Mouse (Mus musculus) C2C12 (cell line): ENCODE measurements around the gene Slc16a10. TPM values are rescaled to one million over a fixed set of nuclear protein-coding genes. Genes with fewer than 3 reads are reported as not detected.

Experiments
- H3K27me3 ChIP-seq: one replicate; pipeline ENCODE4 v1.6.1; 2011; ENCODE audit not compliant: control insufficient read depth, insufficient read depth, insufficient read length
- H3K36me3 ChIP-seq: one replicate; pipeline ENCODE4 v1.6.1; 2011; ENCODE audit not compliant: control insufficient read depth, insufficient read depth
- H3K4me3 ChIP-seq: one replicate; pipeline ENCODE4 v1.5.1; 2011; ENCODE audit warnings: mild to moderate bottlenecking, control low read depth; ENCODE audit not compliant: poor library complexity, insufficient read depth, severe bottlenecking
- H3K79me2 ChIP-seq: one replicate; pipeline ENCODE4 v1.6.1; 2011; ENCODE audit not compliant: control insufficient read depth, insufficient read depth
- H3K79me3 ChIP-seq: one replicate; pipeline ENCODE4 v1.6.1; 2011; ENCODE audit warnings: low read depth, control low read depth
- H3ac ChIP-seq: one replicate; pipeline ENCODE3; 2011; ENCODE audit warnings: low read depth; ENCODE audit not compliant: control insufficient read depth, insufficient read length
- CEBPB ChIP-seq: IDR thresholded peaks from one replicate; pipeline ENCODE4 v1.6.1; 2011; ENCODE audit warnings: low read depth, mild to moderate bottlenecking, control low read depth, moderate library complexity
- CTCF ChIP-seq: IDR thresholded peaks from one replicate; pipeline ENCODE4 v1.5.1; 2011; ENCODE audit not compliant: control insufficient read depth, insufficient read depth, insufficient read length
- FOSL1 ChIP-seq: IDR thresholded peaks from one replicate; pipeline ENCODE4 v1.8.0; 2011; ENCODE audit warnings: mild to moderate bottlenecking, low read length; ENCODE audit not compliant: poor library complexity, insufficient read depth, severe bottlenecking
- MAX ChIP-seq: IDR thresholded peaks from one replicate; pipeline ENCODE4 v1.6.1; 2011; ENCODE audit warnings: mild to moderate bottlenecking, control low read depth
- MYOD1 ChIP-seq: IDR thresholded peaks from one replicate; pipeline ENCODE4 v1.6.1; 2011; ENCODE audit warnings: low read depth; ENCODE audit not compliant: control insufficient read depth, insufficient read length
- MYOG ChIP-seq: IDR thresholded peaks from one replicate; pipeline ENCODE4 v1.6.1; 2011; ENCODE audit not compliant: control insufficient read depth, insufficient read length; ENCODE audit errors: extremely low read depth
- USF1 ChIP-seq: IDR thresholded peaks from one replicate; pipeline ENCODE4 v1.6.1; 2011; ENCODE audit warnings: low read depth, mild to moderate bottlenecking, control low read depth, moderate library complexity
- polyA plus RNA-seq: library from polyadenylated mRNA; unstranded; fragments of >200 nt; fragmentation: generic; extraction: Trizol; gene quantifications from one replicate; pipeline ENCODE4 v1.2.1, GENCODE M21; 2012; ENCODE audit warnings: missing spikeins

Slc16a10 gene
- polyA plus RNA-seq, 1 experiment: 1.5 TPM

DNA sequence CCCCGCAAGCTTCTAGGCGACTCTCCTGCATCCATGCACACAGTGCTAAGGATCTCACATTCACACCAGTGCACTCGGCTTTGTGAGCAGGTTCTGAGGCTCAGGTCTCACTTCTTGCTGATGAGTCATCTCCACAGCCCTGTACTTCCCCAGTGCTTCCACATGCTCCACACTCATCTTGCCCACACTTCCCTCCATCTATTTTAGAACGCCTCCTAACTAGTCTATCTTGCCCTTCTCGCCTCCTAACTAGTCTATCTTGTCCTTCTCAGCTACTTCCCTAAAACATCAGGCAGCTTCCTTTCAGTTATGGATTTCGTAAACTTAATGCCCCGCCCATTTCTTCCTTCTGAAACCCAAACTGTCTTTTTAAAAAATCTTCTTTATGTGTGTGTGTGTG is 13.6 kb downstream of the Slc16a10 start:
- no peaks in the 10 kb centered on the region for H3K36me3 ChIP-seq
- no peaks in the 10 kb centered on the region for H3K79me2 ChIP-seq
- H3ac ChIP-seq: no peak overlapping the region
- H3K27me3 ChIP-seq: no peaks in the 10 kb centered on the region
- no peaks in the 10 kb centered on the region for H3K79me3 ChIP-seq
- no peak for TF ChIP-seq CTCF
- no peak for TF ChIP-seq MYOD1
- TF ChIP-seq MAX: no peak
- TF ChIP-seq CEBPB: no peak
- no peak for TF ChIP-seq USF1
- TF ChIP-seq FOSL1: no peak
- TF ChIP-seq MYOG: no peak
- no peak overlapping the region for H3K4me3 ChIP-seq

GRCm38 (mm10) chr10:40125200-40125599 is 16.9 kb downstream of the Slc16a10 start:
- Histone ChIP-seq H3K4me3 (no peak overlapping the region), H3K79me3 (no peaks in the 10 kb centered on the region), H3ac (no peak overlapping the region), H3K36me3 (no peaks in the 10 kb centered on the region), H3K27me3 (no peaks in the 10 kb centered on the region), H3K79me2 (no peaks in the 10 kb centered on the region)
- TF ChIP-seq CEBPB (no peak), FOSL1 (no peak)

GRCm38 (mm10) chr10:40124570-40124969 is 17.5 kb downstream of the Slc16a10 start:
- H3K27me3 ChIP-seq: no peaks in the 10 kb centered on the region
- no peak overlapping the region for H3K4me3 ChIP-seq
- no peak overlapping the region for H3ac ChIP-seq
- H3K36me3 ChIP-seq: no peaks in the 10 kb centered on the region
- H3K79me2 ChIP-seq: no peaks in the 10 kb centered on the region
- TF ChIP-seq MYOG: no peak
- TF ChIP-seq CEBPB: no peak
- TF ChIP-seq CTCF: no peak
- TF ChIP-seq MYOD1: no peak
- no peak for TF ChIP-seq USF1
- no peak for TF ChIP-seq MAX
- no peak for TF ChIP-seq FOSL1
- H3K79me3 ChIP-seq: no peaks in the 10 kb centered on the region

DNA sequence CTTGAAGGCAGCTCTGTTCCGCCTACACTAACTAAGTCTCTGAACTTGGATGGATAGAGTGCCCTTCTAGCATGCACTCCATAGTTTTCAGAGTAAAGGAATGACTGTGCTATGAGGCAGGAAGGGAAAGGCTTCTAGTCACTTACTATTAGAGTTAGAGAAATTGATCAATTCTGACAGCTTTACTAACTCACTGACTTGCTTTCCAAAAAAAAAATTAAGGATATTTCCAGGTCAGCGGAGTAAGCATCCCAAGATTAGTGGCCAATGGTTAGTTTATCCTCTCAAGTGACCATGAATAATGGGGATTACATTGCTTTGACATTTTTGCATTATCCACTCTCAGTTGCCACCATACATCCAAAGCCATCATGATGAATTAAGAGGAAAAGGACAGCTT is 18.0 kb downstream of the Slc16a10 start:
- H3K27me3 ChIP-seq: no peaks in the 10 kb centered on the region
- H3K79me3 ChIP-seq: no peaks in the 10 kb centered on the region
- H3K4me3 ChIP-seq: no peak overlapping the region
- H3K36me3 ChIP-seq: no peaks in the 10 kb centered on the region
- no peak for TF ChIP-seq MYOD1
- no peak for TF ChIP-seq FOSL1
- TF ChIP-seq USF1: no peak
- TF ChIP-seq CTCF: no peak
- no peak overlapping the region for H3ac ChIP-seq
- H3K79me2 ChIP-seq: no peaks in the 10 kb centered on the region

- Histone ChIP-seq H3K79me2 (no peaks in the 10 kb centered on the region), H3K79me3 (no peaks in the 10 kb centered on the region), H3K27me3 (no peaks in the 10 kb centered on the region), H3ac (no peak overlapping the region), H3K36me3 (no peaks in the 10 kb centered on the region), H3K4me3 (no peak overlapping the region)
- TF ChIP-seq CEBPB (no peak), MYOD1 (no peak), FOSL1 (no peak), MAX (no peak), MYOG (no peak), USF1 (no peak), CTCF (no peak)
Observed at GRCm38 (mm10) chr10:40119466-40119865, 22.6 kb downstream of the Slc16a10 start.

GRCm38 (mm10) chr10:40118743-40119387 is 23.2 kb downstream of the Slc16a10 start:
- H3K4me3 ChIP-seq: no peak overlapping the region
- H3K79me2 ChIP-seq: no peaks in the 10 kb centered on the region
- no peaks in the 10 kb centered on the region for H3K27me3 ChIP-seq
- no peaks in the 10 kb centered on the region for H3K79me3 ChIP-seq
- H3ac ChIP-seq: no peak overlapping the region
- TF ChIP-seq MAX (no peak), MYOG (no peak), MYOD1 (no peak), CTCF (no peak), USF1 (no peak), FOSL1 (no peak), CEBPB (no peak)
- no peaks in the 10 kb centered on the region for H3K36me3 ChIP-seq
